Mouse (Mus musculus): Measurements from ENCODE around the gene Gm38100.

Gm38100 gene

GRCm38 (mm10) chr1:175920029-175920428, at the start of gene Gm38100:
Gene Gm38100, plus strand, starts transcription at chr1:175920329.
- DNase-seq, result no peak

- no peak for DNase-seq
Observed at GRCm38 (mm10) chr1:175870716-175871115, 49.4 kb upstream of the Gm38100 start.

- DNase-seq, result no peak
Observed at GRCm38 (mm10) chr1:175872028-175872816, 47.9 kb upstream of the Gm38100 start.

- DNase-seq, result peak; percentile 77
Observed at GRCm38 (mm10) chr1:175880453-175881296, 39.5 kb upstream of the Gm38100 start, which contains the start of gene Exo1. Gene Exo1, plus strand, starts transcription at chr1:175880581.

GRCm38 (mm10) chr1:175883398-175883797, 36.7 kb upstream of the Gm38100 start:
- no peak for DNase-seq

- no peak for DNase-seq
Observed at GRCm38 (mm10) chr1:175893263-175893662, 26.9 kb upstream of the Gm38100 start.

- DNase-seq, result no peak
Observed at GRCm38 (mm10) chr1:175893726-175894125, 26.4 kb upstream of the Gm38100 start.

GRCm38 (mm10) chr1:175911207-175911606, 8.9 kb upstream of the Gm38100 start:
- DNase-seq, result no peak

GRCm38 (mm10) chr1:175912038-175912437, 8.1 kb upstream of the Gm38100 start:
- DNase-seq, result no peak

GRCm38 (mm10) chr1:175913728-175914303, 6.3 kb upstream of the Gm38100 start:
- no peak for DNase-seq

- DNase-seq, result no peak
Observed at GRCm38 (mm10) chr1:175921091-175921490, 962 bp downstream of the Gm38100 start.

- DNase-seq, result peak; percentile 38
Observed at GRCm38 (mm10) chr1:175923848-175924787, 4.0 kb downstream of the Gm38100 start.

- DNase-seq, result no peak
Observed at GRCm38 (mm10) chr1:175931391-175931790, 11.3 kb downstream of the Gm38100 start.

- DNase-seq, result peak; percentile 61
Observed at GRCm38 (mm10) chr1:175936282-175936737, 16.2 kb downstream of the Gm38100 start.

GRCm38 (mm10) chr1:175938731-175939130, 18.6 kb downstream of the Gm38100 start:
- no peak for DNase-seq

GRCm38 (mm10) chr1:175943168-175943567, 23.0 kb downstream of the Gm38100 start:
- DNase-seq, result no peak

- DNase-seq, result no peak
Observed at GRCm38 (mm10) chr1:175946718-175947315, 26.7 kb downstream of the Gm38100 start.

- DNase-seq, result no peak
Observed at GRCm38 (mm10) chr1:175950421-175950820, 30.3 kb downstream of the Gm38100 start.

- DNase-seq, result no peak
Observed at GRCm38 (mm10) chr1:175950851-175951250, 30.7 kb downstream of the Gm38100 start.

- no peak for DNase-seq
Observed at GRCm38 (mm10) chr1:175961786-175962185, 41.7 kb downstream of the Gm38100 start.

GRCm38 (mm10) chr1:175967004-175967745, 47.0 kb downstream of the Gm38100 start:
- no peak for DNase-seq

Measured in layer of hippocampus, adult 9-11 months (tissue).